Mouse (Mus musculus): ENCODE measurements around the gene Selenoo. TPM values are rescaled to one million over a fixed set of nuclear protein-coding genes. Genes with fewer than 3 reads are reported as not detected.

Gene Selenoo
- 66.7 and 76.7 TPM in 2 replicates for polyA plus RNA-seq (2012; rRNA removed)

GRCm38 (mm10) chr15:89088607-89089247, at the start of gene Selenoo:
Gene Selenoo, plus strand, starts transcription at chr15:89089084.

GRCm38 (mm10) chr15:89059161-89059931, 29.5 kb upstream of the Selenoo start, which contains the start of gene Panx2:
Gene Panx2, plus strand, starts transcription at chr15:89059734.

GRCm38 (mm10) chr15:89074613-89075477, 14.0 kb upstream of the Selenoo start, which contains the start of gene Trabd:
Gene Trabd, plus strand, starts transcription at chr15:89075124.

DNA sequence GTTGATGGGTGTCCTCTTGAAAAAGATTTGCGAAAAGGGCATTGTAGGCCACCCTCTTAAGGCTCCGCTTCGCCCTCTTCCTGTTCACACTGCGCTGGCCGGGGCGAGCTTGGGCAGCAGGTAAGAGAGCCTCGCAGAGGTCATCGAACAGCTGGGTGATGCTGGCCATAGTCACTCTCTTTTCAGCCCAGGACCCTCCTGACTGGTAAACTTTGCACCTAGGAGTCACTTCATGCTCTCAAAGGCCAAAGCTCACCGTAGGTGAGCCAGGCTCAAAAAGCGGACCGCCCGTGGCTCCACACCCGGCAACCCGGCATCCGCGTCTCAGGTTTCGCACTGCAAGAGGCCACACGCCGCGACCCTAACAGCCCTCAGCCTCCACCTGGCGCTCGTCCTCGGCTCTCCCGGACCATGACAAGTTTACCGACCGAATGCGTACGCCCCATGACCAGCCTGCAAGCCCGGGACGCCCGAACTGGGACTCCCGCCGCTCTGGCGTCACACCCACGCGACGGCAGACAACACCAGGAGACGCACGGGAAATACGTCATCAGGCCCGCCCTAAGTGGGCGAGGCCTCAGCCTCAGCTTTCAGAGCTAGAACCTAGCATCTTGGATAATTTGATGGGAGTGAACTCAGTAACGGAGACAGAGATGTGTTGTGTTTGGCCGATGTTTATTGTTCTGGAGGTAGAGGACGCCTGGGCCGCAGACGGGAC, 33.9 kb downstream of the Selenoo start, which contains the start of gene Tubgcp6:
TSS of gene Tubgcp6 (minus strand) at position 464 of the 718 bp plus-strand sequence.

DNA sequence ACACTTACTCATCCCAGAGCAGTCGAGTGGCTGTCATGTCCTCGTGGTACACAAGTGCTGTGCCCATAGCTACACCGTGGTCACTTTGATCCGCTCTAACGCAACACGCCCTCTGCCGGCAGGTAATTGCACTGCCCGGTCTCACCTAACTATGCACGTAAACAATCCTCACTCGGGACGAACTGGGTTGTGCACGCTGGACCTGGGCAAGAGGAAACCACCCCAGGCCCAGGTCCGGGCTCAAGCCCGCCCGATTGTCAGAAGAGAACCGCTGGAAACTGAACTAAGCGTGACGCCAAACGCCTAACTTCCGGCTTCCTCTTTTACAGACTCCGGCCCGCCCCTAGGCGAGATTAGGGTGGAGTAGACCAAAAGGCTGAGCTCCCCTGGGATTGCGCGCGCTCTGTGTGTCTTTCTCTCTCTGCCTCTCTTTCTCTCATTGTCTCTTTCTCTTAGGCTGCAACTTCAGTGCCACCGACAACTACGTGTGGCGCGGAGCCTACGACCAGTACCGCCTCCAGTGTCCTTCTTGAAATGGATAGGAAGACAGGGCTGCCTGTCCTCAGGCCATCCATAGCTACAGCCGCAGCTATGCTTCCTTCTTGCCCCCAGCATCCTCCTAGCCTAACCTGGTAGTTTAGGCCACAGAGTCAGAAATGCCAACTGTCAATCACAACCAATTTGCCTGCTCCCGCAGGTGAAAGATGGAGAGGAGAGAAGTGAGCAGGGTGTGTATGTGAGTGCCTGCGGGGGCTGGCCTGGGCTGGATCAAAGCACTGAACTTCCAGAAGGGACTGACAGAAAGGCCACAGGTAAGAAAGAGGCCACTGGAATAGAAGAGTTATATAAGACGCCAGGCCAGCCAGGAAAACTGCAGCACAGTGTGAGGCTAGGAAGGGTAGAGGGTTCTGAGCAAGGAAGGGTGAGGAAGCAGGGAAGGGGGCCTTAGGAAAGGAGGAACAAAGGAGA, 39.8 kb downstream of the Selenoo start, which contains the start of gene Hdac10:
TSS of gene Hdac10 (minus strand) at position 319 of the 969 bp plus-strand sequence.

GRCm38 (mm10) chr15:89140659-89141252, 51.9 kb downstream of the Selenoo start, which contains the start of gene Mapk12:
Gene Mapk12, minus strand, starts transcription at chr15:89140703.

GRCm38 (mm10) chr15:89149271-89150040, 60.6 kb downstream of the Selenoo start, which contains the start of gene Mapk11:
Gene Mapk11, minus strand, starts transcription at chr15:89149628.

Other genes starting within 250 kb of the Selenoo start
- gene Pim3, start 226.9 kb upstream of the Selenoo start, polyA plus RNA-seq (2012; rRNA removed): 77.2 and 79.2 TPM in 2 replicates
- not detected in 2 replicates for gene Ttll8, start 134.7 kb upstream of the Selenoo start, polyA plus RNA-seq (2012; rRNA removed)
- not detected in 2 replicates for gene Mlc1, start 110.1 kb upstream of the Selenoo start, polyA plus RNA-seq (2012; rRNA removed)
- not detected in 2 replicates for gene Mov10l1, start 106.2 kb upstream of the Selenoo start, polyA plus RNA-seq (2012; rRNA removed)
- 0.36 and 0.52 TPM in 2 replicates for gene Panx2, start 29.4 kb upstream of the Selenoo start, polyA plus RNA-seq (2012; rRNA removed)
- 79.8 and 87.2 TPM in 2 replicates for gene Trabd, start 14.0 kb upstream of the Selenoo start, polyA plus RNA-seq (2012; rRNA removed)
- gene Tubgcp6, start 34.0 kb downstream of the Selenoo start, polyA plus RNA-seq (2012; rRNA removed): 27.6 and 29.1 TPM in 2 replicates
- gene Hdac10, start 39.6 kb downstream of the Selenoo start, polyA plus RNA-seq (2012; rRNA removed): 34.5 and 42.0 TPM in 2 replicates
- gene Mapk12, start 51.6 kb downstream of the Selenoo start, polyA plus RNA-seq (2012; rRNA removed): 4.7 and 4.8 TPM in 2 replicates
- 3.1 and 3.6 TPM in 2 replicates for gene Mapk11, start 60.5 kb downstream of the Selenoo start, polyA plus RNA-seq (2012; rRNA removed)
- gene Plxnb2, start 91.7 kb downstream of the Selenoo start, polyA plus RNA-seq (2012; rRNA removed): 407 and 411 TPM in 2 replicates
- 13.8 and 18.4 TPM in 2 replicates for gene Dennd6b, start 107.4 kb downstream of the Selenoo start, polyA plus RNA-seq (2012; rRNA removed)
- gene Ppp6r2, start 122.5 kb downstream of the Selenoo start, polyA plus RNA-seq (2012; rRNA removed): 241 and 282 TPM in 2 replicates
- gene Sbf1, start 226.2 kb downstream of the Selenoo start, polyA plus RNA-seq (2012; rRNA removed): 227 and 272 TPM in 2 replicates
- gene Adm2, start 233.6 kb downstream of the Selenoo start, polyA plus RNA-seq (2012; rRNA removed): 0.30 and 1.4 TPM in 2 replicates
- 0.20 TPM in 1 of 2 replicates, not detected in the other for gene Miox, start 245.3 kb downstream of the Selenoo start, polyA plus RNA-seq (2012; rRNA removed)

Measured in colon, adult 2 months (tissue).